Mouse (Mus musculus): Measurements from ENCODE around the gene Dhrs7b. TPM values are rescaled to one million over a fixed set of nuclear protein-coding genes. Genes with fewer than 3 reads are reported as not detected.
"Not testable (repeated sequence)": the region's sequence is repeated elsewhere in the genome, so short reads cannot be mapped to it uniquely, and the experiment has no call there.

The Dhrs7b gene
- polyA plus RNA-seq, 1 experiment from 2014 or later: 31.0 TPM

GRCm38 (mm10) chr11:60856587-60856986 lies 26.2 kb downstream of the Dhrs7b start:
- Histone ChIP-seq H3K36me3 (peaks cover 84% of the 10 kb centered on the region), H3K4me1 (replicated peaks) (no peaks in the 10 kb centered on the region), H3K4me2 (no peak overlapping the region), H3K9ac (no peak overlapping the region), H3K9me3 (no peaks in the 10 kb centered on the region), H3K4me3 (no peak overlapping the region), H3K27me3 (no peaks in the 10 kb centered on the region), H3K27ac (replicated peaks) (no peak overlapping the region)
- no peak for ATAC-seq (ENCODE audit: low read depth)
- WGBS: 75% methylated on average over 3 of the region's 3 CpGs

- Histone ChIP-seq H3K36me3 (peaks cover 71% of the 10 kb centered on the region), H3K4me1 (replicated peaks) (peaks cover 21% of the 10 kb centered on the region), H3K4me3 (no peak overlapping the region), H3K9me3 (no peaks in the 10 kb centered on the region), H3K27ac (replicated peaks) (no peak overlapping the region), H3K9ac (no peak overlapping the region), H3K4me2 (no peak overlapping the region), H3K27me3 (no peaks in the 10 kb centered on the region)
- 89% methylated on average over 3 of the region's 3 CpGs for WGBS
- ATAC-seq (ENCODE audit: low read depth): no peak
These were observed 31.6 kb downstream of the Dhrs7b start for GRCm38 (mm10) chr11:60861993-60862392.

DNA sequence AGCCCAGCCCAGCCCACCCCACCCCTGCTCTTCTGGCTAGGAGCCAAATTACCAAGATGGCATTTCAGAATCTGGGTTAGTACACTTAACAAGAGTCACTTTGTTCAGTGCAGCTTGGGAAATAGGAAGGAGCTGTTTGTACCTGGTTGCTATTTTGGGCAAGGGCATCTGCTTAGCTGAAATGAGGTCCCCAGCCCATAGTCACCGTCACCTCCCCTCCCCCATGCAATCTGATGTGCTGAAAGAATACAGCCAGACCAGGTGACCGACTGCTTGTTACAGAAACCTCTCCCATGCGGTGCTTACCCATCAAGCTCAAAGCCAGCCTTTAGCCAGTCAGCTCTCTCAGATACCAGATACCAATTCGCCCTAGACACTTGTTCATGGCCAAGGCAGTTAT lies 32.8 kb downstream of the Dhrs7b start:
- Histone ChIP-seq H3K27me3 (no peaks in the 10 kb centered on the region), H3K9me3 (no peaks in the 10 kb centered on the region), H3K4me2 (no peak overlapping the region), H3K4me3 (no peak overlapping the region), H3K4me1 (replicated peaks) (peaks cover 32% of the 10 kb centered on the region), H3K9ac (no peak overlapping the region), H3K36me3 (peaks cover 59% of the 10 kb centered on the region), H3K27ac (replicated peaks) (no peak overlapping the region)
- ATAC-seq (ENCODE audit: low read depth): no peak
- WGBS: 82% methylated on average over 4 of the region's 4 CpGs

GRCm38 (mm10) chr11:60864166-60864565 lies 33.7 kb downstream of the Dhrs7b start:
- Histone ChIP-seq H3K27ac (replicated peaks) (no peak overlapping the region), H3K4me3 (no peak overlapping the region), H3K4me1 (replicated peaks) (peaks cover 36% of the 10 kb centered on the region), H3K27me3 (no peaks in the 10 kb centered on the region), H3K4me2 (no peak overlapping the region), H3K36me3 (peaks cover 50% of the 10 kb centered on the region), H3K9ac (no peak overlapping the region), H3K9me3 (no peaks in the 10 kb centered on the region)
- 93% methylated on average over 2 of the region's 2 CpGs for WGBS
- ATAC-seq (ENCODE audit: low read depth): no peak

DNA sequence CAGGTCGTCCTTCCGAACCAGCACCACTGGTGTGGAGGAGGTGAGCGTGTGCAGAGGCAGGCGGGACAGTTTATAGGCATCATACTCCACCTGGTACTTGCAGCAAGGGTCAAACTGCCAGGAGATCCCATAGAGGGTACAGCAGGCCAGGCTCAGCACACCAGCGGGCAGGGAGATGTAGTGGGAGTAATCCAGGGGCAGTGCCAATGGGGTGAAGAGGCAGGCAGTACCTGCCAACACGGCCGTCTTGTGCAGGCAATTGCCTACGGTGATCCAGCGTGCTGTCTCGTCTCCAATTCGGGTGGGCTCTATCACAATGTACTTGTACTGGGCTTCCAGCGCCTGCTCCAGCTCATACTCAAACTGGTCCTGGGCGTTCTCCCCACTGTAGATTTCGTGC lies 34.5 kb downstream of the Dhrs7b start:
- Histone ChIP-seq H3K36me3 (peaks cover 46% of the 10 kb centered on the region), H3K9me3 (no peaks in the 10 kb centered on the region), H3K9ac (no peak overlapping the region), H3K27ac (replicated peaks) (no peak overlapping the region), H3K4me3 (no peak overlapping the region), H3K4me1 (replicated peaks) (peaks cover 36% of the 10 kb centered on the region), H3K27me3 (no peaks in the 10 kb centered on the region), H3K4me2 (no peak overlapping the region)
- ATAC-seq (ENCODE audit: low read depth): no peak
- WGBS: 90% methylated on average over 14 of the region's 14 CpGs

DNA sequence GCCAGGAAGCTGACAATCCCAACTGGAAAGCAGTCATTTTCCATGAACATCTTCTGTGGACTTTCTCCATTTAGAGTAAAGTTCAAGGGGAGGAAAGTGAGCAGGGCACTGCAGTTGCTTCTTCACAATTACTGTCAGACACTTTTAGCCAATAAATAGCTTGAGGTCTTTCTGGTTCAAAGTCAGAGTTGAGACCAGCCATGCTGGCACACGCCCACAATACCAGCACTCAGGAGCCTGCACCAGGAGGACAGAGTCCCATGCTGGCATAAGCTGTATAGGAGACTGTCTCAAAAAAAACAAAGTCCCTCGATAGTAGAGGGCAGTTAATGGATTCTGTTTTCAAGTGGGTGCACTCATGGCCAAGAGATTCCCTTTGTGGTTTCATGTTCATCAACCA lies 35.6 kb downstream of the Dhrs7b start:
- no peak overlapping the region for H3K4me3 ChIP-seq
- H3K4me2 ChIP-seq: no peak overlapping the region
- H3K4me1 ChIP-seq (replicated peaks): peaks cover 36% of the 10 kb centered on the region
- no peak overlapping the region for H3K27ac ChIP-seq (replicated peaks)
- H3K27me3 ChIP-seq: no peaks in the 10 kb centered on the region
- H3K36me3 ChIP-seq: peaks cover 41% of the 10 kb centered on the region
- H3K9ac ChIP-seq: no peak overlapping the region
- H3K9me3 ChIP-seq: no peaks in the 10 kb centered on the region
- no peak for ATAC-seq (ENCODE audit: low read depth)
- 61% methylated on average over 2 of the region's 2 CpGs for WGBS

- Histone ChIP-seq H3K36me3 (peaks cover 28% of the 10 kb centered on the region), H3K9ac (no peak overlapping the region), H3K4me1 (replicated peaks) (peaks cover 40% of the 10 kb centered on the region), H3K4me3 (no peak overlapping the region), H3K27me3 (no peaks in the 10 kb centered on the region), H3K9me3 (no peaks in the 10 kb centered on the region), H3K4me2 (no peak overlapping the region), H3K27ac (replicated peaks) (no peak overlapping the region)
- 93% methylated on average over 3 of the region's 3 CpGs for WGBS
- no peak for ATAC-seq (ENCODE audit: low read depth)
These were observed 37.0 kb downstream of the Dhrs7b start for GRCm38 (mm10) chr11:60867456-60867855.

GRCm38 (mm10) chr11:60867904-60868303 lies 37.5 kb downstream of the Dhrs7b start:
- no peak overlapping the region for H3K4me2 ChIP-seq
- H3K36me3 ChIP-seq: peaks cover 28% of the 10 kb centered on the region
- H3K9me3 ChIP-seq: no peaks in the 10 kb centered on the region
- no peak overlapping the region for H3K9ac ChIP-seq
- no peaks in the 10 kb centered on the region for H3K27me3 ChIP-seq
- H3K4me3 ChIP-seq: no peak overlapping the region
- WGBS: 47% methylated on average over 8 of the region's 8 CpGs
- no peak for ATAC-seq (ENCODE audit: low read depth)
- H3K27ac ChIP-seq (replicated peaks): no peak overlapping the region
- H3K4me1 ChIP-seq (replicated peaks): peaks cover 39% of the 10 kb centered on the region

- peaks cover 32% of the 10 kb centered on the region for H3K4me1 ChIP-seq (replicated peaks)
- H3K4me2 ChIP-seq; H3K27ac ChIP-seq (replicated peaks); H3K27me3 ChIP-seq; H3K9me3 ChIP-seq; H3K4me3 ChIP-seq; ATAC-seq (ENCODE audit: low read depth); H3K9ac ChIP-seq: not testable (repeated sequence)
- 98% methylated on average over 6 of the region's 6 CpGs for WGBS
- H3K36me3 ChIP-seq: peaks cover 12% of the 10 kb centered on the region
These were observed 39.0 kb downstream of the Dhrs7b start for GRCm38 (mm10) chr11:60869471-60869870.

GRCm38 (mm10) chr11:60871409-60871808 lies 41.0 kb downstream of the Dhrs7b start:
- ATAC-seq (ENCODE audit: low read depth): no peak
- Histone ChIP-seq H3K9me3 (no peaks in the 10 kb centered on the region), H3K4me3 (no peak overlapping the region), H3K27me3 (no peaks in the 10 kb centered on the region), H3K27ac (replicated peaks) (no peak overlapping the region), H3K9ac (no peak overlapping the region), H3K4me1 (replicated peaks) (peaks cover 49% of the 10 kb centered on the region), H3K36me3 (0 out of 2 replicates have a peak, but pooled peaks cover 5% of the 10 kb centered on the region), H3K4me2 (no peak overlapping the region)
- 81% methylated on average over 4 of the region's 4 CpGs for WGBS

DNA sequence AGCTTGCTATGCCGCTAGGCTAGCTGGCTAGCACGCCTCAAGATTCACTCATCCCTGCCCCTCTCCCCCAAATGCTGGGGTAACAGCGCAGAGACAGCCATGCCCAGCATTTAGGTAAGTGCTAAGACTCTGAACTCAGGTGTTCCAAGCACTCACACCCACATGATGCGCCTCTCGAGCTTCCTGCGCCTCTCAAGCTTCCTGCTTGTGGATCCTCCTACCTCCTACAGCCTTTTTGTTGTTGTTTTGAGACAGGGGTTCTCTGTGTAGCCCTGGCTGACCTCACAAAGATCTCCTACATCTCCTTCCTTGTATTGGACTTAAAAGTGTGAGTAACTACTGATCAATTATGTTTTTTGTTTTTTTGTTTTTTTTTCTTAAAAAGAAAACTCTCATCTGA lies 42.7 kb downstream of the Dhrs7b start:
- Histone ChIP-seq H3K27me3 (no peaks in the 10 kb centered on the region), H3K4me3 (no peak overlapping the region), H3K9ac (no peak overlapping the region), H3K4me2 (no peak overlapping the region), H3K4me1 (replicated peaks) (peaks cover 49% of the 10 kb centered on the region), H3K36me3 (0 out of 2 replicates have a peak, but pooled peaks cover 5% of the 10 kb centered on the region), H3K9me3 (no peaks in the 10 kb centered on the region), H3K27ac (replicated peaks) (no peak overlapping the region)
- ATAC-seq (ENCODE audit: low read depth): no peak
- WGBS: 84% methylated on average over 6 of the region's 6 CpGs

DNA sequence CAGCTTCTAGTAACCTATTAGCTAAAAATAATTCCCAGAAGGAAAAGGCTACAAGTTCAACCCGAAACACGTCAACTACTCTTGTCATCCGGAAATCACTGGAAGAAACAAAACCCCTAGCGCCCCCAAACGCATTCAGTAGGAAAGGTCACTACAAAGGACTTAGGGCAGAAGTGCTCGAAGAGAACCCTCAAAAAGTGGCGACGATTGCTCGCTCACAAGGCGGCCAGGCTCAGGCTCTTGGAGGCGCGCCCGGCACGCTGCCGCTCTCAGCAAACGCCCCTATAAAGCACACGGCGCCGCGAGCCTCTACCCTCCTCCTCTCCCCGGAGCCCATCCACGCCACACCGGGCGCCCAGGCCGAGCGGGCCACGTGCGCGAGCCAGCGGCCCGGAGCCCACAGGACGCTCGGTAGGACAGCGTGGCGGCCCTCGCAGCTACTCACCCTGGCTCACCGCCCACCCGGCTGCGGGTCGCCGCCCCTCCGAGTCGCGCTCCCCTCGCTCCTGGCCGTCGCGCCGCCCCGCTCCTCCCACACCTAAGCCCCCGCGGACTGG lies 47.7 kb downstream of the Dhrs7b start:
- peaks cover 53% of the 10 kb centered on the region for H3K4me1 ChIP-seq (replicated peaks)
- peak overlapping the region; percentile 96 for H3K4me3 ChIP-seq
- under 1% methylated on average over 51 of the region's 52 CpGs for WGBS
- H3K4me2 ChIP-seq: peak overlapping the region; percentile 83
- peak overlapping the region; percentile 90 for H3K9ac ChIP-seq
- peak overlapping the region; percentile 92 for H3K27ac ChIP-seq (replicated peaks)
- H3K9me3 ChIP-seq: no peaks in the 10 kb centered on the region
- ATAC-seq (ENCODE audit: low read depth): peak; percentile 76
- H3K27me3 ChIP-seq: no peaks in the 10 kb centered on the region
- H3K36me3 ChIP-seq: no peaks in the 10 kb centered on the region

DNA sequence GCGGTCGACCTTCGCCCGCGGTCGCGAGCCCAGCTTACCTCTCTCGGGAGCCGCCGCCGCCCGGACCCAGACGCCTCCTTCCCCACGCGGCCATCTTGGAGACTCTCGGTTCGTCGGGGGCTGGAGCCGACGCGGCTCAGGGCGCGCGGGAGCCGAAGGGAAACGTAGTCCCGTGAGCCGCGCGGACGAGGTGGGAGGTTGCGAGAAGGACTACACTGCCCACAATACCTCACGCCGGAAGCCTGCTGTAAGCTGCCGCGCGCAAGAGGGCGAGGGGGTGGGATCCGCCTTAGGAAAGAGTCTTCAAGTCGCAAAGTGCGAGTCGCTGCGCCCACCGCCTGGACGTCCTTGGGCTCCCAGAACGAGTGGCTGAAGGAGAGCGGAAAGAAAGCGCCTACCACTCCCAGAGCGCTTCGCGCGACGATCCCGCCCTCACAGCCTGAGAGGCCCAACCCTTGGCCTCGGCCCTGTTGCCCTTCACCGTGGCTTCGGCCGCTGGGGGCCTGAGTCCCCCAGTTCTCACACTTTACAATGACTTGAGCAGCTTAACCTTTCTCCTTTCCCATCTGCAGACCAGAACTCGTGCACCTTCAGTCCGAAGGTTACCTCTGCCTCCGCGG lies 48.4 kb downstream of the Dhrs7b start, which contains the start of gene Tmem11:
Tmem11 (minus strand) TSS at position 598 of the 620 bp plus-strand sequence.
- peaks cover 53% of the 10 kb centered on the region for H3K4me1 ChIP-seq (replicated peaks)
- ATAC-seq (ENCODE audit: low read depth): peak; percentile 100
- H3K36me3 ChIP-seq: no peaks in the 10 kb centered on the region
- H3K27ac ChIP-seq (replicated peaks): peak within 1 kb of the TSS; percentile 92
- peak within 1 kb of the TSS; percentile 96 for H3K4me3 ChIP-seq
- H3K9ac ChIP-seq: peak within 1 kb of the TSS; percentile 90
- no peaks in the 10 kb centered on the region for H3K9me3 ChIP-seq
- peak within 1 kb of the TSS; percentile 83 for H3K4me2 ChIP-seq
- no peaks in the 10 kb centered on the region for H3K27me3 ChIP-seq
- under 1% methylated on average over 62 of the region's 62 CpGs for WGBS

Data from neural tube, embryonic 13.5 days (tissue).